Mouse (Mus musculus) liver, postnatal 0 days (tissue): ENCODE results near the gene Sdhd. TPM values are rescaled to one million over a fixed set of nuclear protein-coding genes. Genes with fewer than 3 reads are reported as not detected.
A peak's percentile ranks its signal among the peaks of the same experiment; 100 is the strongest.

ENCODE experiments used
- ATAC-seq: fragments of 200-750 bp; cut with Nextera tagmentation; 2 replicates; pipeline ENCODE4 v1.8.0; 2017; ENCODE audit warnings: mild to moderate bottlenecking, moderate library complexity
- DNase-seq: peaks from one replicate; pipeline ENCODE4 v3.0.0-alpha.2; 2016
- H3K27ac ChIP-seq: fragments of 300-500 bp; sonication (generic); 2 replicates; pipeline ENCODE4 v1.5.1; 2014; ENCODE audit warnings: antibody characterized with exemption, moderate library complexity, mild to moderate bottlenecking, low read depth
- H3K27me3 ChIP-seq: fragments of 300-500 bp; sonication (generic); 2 replicates; pipeline ENCODE4 v1.6.1; 2014; ENCODE audit warnings: low read length, control low read depth, mixed read lengths; ENCODE audit not compliant: insufficient read depth
- H3K36me3 ChIP-seq: fragments of 300-500 bp; sonication (generic); replicated peaks from 2 replicates; pipeline ENCODE4 v1.6.1; 2014; ENCODE audit warnings: mild to moderate bottlenecking, control low read depth, low read length, moderate library complexity, mixed read lengths; ENCODE audit not compliant: insufficient read depth
- H3K4me1 ChIP-seq: fragments of 300-500 bp; sonication (generic); 2 replicates; pipeline ENCODE4 v1.6.1; 2014; ENCODE audit warnings: antibody characterized with exemption, mild to moderate bottlenecking, control low read depth; ENCODE audit not compliant: insufficient read depth
- H3K4me2 ChIP-seq: fragments of 300-500 bp; sonication (generic); 2 replicates; pipeline ENCODE4 v1.6.1; 2014; ENCODE audit warnings: low read depth, mild to moderate bottlenecking, low read length, moderate library complexity, mixed read lengths
- H3K4me3 ChIP-seq: fragments of 300-500 bp; sonication (generic); 2 replicates; pipeline ENCODE4 v1.5.1; 2014; ENCODE audit warnings: low read depth, low read length
- H3K9ac ChIP-seq: fragments of 300-500 bp; sonication (generic); replicated peaks from 2 replicates; pipeline ENCODE4 v1.6.1; 2014; ENCODE audit warnings: mild to moderate bottlenecking, moderate library complexity
- H3K9me3 ChIP-seq: fragments of 300-500 bp; sonication (generic); 2 replicates; pipeline ENCODE4 v1.6.1; 2016; ENCODE audit warnings: mild to moderate bottlenecking, control low read depth, low read length, mixed read lengths
- CTCF ChIP-seq: sonication (generic); IDR thresholded peaks from 2 replicates; pipeline ENCODE4 v1.5.1; 2016; ENCODE audit warnings: antibody characterized with exemption, low read depth
- EP300 ChIP-seq: IDR thresholded peaks from 2 replicates; pipeline ENCODE4 v1.6.1; 2016; ENCODE audit warnings: antibody characterized with exemption, low read depth, mild to moderate bottlenecking
- WGBS: fragments of 180-500 bp; shearing (Covaris S2); extraction: QIAGEN DNeasy Blood & Tissue Kit; methylation state at CpG from one replicate; pipeline ENCODE4 v1.1.7; 2014; ENCODE audit not compliant: insufficient replicate concordance; 5-methylcytosine and 5-hydroxymethylcytosine counted together
- polyA plus RNA-seq: library from polyadenylated mRNA; unstranded; fragments of >200 nt; fragmentation: Nextera tagmentation; extraction: Ambion mirVana; gene quantifications from 2 replicates; pipeline ENCODE4 v1.2.1, GENCODE M21; 2015

Gene Sdhd
- polyA plus RNA-seq, 1 experiment from 2014 or later: 476 TPM

GRCm38 (mm10) chr9:50554241-50555093 lies 49.1 kb downstream of the Sdhd start, which contains the start of gene Il18:
Gene Il18, plus strand, starts transcription at chr9:50554827.
- Histone ChIP-seq H3K27me3 (no peaks in the 10 kb centered on the region), H3K4me2 (peak within 1 kb of the TSS; percentile 65), H3K36me3 (no peaks in the 10 kb centered on the region), H3K27ac (peak within 1 kb of the TSS; percentile 84), H3K9ac (peak within 1 kb of the TSS; percentile 50), H3K4me3 (peak within 1 kb of the TSS; percentile 37), H3K9me3 (no peaks in the 10 kb centered on the region), H3K4me1 (peaks cover 7% of the 10 kb centered on the region; the same call in 1 of the 2 replicates)
- ATAC-seq (peak; percentile 88), DNase-seq (peak; percentile 33)
- no peak for TF ChIP-seq CTCF
- no peak for TF ChIP-seq EP300
- 28% methylated on average over 12 of the region's 12 CpGs for WGBS

GRCm38 (mm10) chr9:50553547-50553946 lies 50.1 kb downstream of the Sdhd start:
- DNase-seq: no peak
- Histone ChIP-seq H3K9ac (no peak overlapping the region), H3K4me2 (no peak overlapping the region)

DNA sequence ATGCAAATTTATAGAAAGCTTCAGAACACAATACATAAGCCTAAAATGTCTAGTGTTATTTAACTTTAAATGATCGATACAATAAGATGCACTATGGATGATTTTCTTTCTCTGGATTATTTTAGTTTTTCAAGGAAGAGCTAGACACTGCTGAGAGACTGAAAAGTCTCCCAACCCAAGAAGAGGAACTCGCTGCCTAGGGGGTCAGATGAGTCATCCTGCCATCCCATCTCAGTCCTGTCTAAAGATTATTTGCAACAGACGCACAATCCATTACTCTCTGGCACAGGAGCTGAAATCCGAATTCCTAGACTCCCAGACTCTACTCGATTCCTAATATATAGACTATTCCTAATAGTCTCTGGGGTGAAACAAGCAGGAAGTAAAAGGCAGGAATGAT lies 51.4 kb downstream of the Sdhd start:
- H3K36me3 ChIP-seq: no peaks in the 10 kb centered on the region
- WGBS: 53% methylated on average over 5 of the region's 5 CpGs
- no peak overlapping the region for H3K27ac ChIP-seq
- no peak overlapping the region for H3K4me3 ChIP-seq
- H3K9me3 ChIP-seq: no peaks in the 10 kb centered on the region
- no peak for TF ChIP-seq EP300
- TF ChIP-seq CTCF: no peak
- DNase-seq: no peak
- no peak for ATAC-seq
- no peak overlapping the region for H3K9ac ChIP-seq
- no peak overlapping the region for H3K4me2 ChIP-seq
- H3K27me3 ChIP-seq: no peaks in the 10 kb centered on the region
- peaks cover 7% of the 10 kb centered on the region; the same call in 1 of the 2 replicates for H3K4me1 ChIP-seq

More at GRCm38 (mm10) chr9:50553547-50553946, 50.1 kb downstream of the Sdhd start:
- no peak overlapping the region for H3K4me3 ChIP-seq
- H3K27me3 ChIP-seq: no peaks in the 10 kb centered on the region
- no peak overlapping the region for H3K27ac ChIP-seq
- no peaks in the 10 kb centered on the region for H3K36me3 ChIP-seq
- ATAC-seq: no peak
- TF ChIP-seq CTCF (no peak), EP300 (no peak)
- 43% methylated on average over 2 of the region's 2 CpGs for WGBS
- peaks cover 7% of the 10 kb centered on the region; the same call in 1 of the 2 replicates for H3K4me1 ChIP-seq
- no peaks in the 10 kb centered on the region for H3K9me3 ChIP-seq

DNA sequence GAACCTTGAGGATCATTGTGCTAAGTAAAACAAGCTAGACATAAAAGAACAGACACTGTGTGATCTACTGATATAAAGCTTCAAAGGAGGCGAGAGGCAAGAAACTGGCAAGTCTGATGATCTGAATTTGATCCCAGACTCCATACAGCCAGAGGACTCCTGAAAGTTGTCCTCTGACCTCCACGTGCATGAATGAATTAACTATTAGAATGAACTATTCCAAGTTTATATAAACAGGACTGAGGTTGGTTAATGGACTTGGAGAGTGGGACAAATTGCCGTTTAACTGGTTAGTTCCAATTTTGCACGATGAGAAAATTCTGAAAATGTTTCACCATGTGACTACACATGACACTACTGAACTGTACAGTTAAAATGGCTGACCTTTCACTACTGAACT lies 54.7 kb downstream of the Sdhd start:
- H3K27ac ChIP-seq: no peak overlapping the region
- H3K4me1 ChIP-seq: peaks cover 4% of the 10 kb centered on the region; the same call in 1 of the 2 replicates
- H3K4me3 ChIP-seq: no peak overlapping the region
- no peak overlapping the region for H3K9ac ChIP-seq
- H3K36me3 ChIP-seq: no peaks in the 10 kb centered on the region
- 71% methylated on average over 4 of the region's 4 CpGs for WGBS
- TF ChIP-seq EP300: no peak
- no peak for TF ChIP-seq CTCF
- no peak for ATAC-seq
- H3K9me3 ChIP-seq: no peaks in the 10 kb centered on the region
- no peak for DNase-seq
- no peak overlapping the region for H3K4me2 ChIP-seq
- no peaks in the 10 kb centered on the region for H3K27me3 ChIP-seq

DNA sequence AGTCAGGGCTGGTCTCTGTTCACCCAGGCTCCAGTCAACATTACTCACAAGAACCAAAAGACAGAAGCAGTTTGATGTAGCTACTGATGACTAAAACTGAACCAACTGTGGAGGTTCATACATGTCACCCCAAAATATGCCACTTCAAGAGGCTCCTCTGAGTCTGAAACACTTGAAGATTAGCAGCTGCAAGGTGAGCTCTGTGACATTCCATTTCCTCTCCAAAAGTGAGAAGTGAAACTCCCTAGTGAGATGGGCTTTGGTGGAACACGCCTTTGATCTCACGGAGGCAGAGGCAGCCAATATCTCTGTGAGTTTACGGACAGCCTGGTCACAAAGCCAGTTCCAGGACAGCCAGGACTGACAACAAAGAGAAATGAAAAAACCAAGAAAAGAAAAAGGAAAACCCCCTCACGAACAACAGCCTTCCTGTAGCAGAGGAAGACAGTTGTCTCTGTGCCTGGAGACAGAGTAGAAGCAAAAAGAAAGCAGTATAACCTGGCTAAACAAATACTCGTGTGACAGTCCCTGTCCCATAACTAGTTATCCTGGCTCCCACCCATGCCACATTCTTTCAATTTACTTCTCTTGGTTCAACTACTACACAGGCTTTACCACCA lies 55.6 kb downstream of the Sdhd start:
- no peaks in the 10 kb centered on the region for H3K36me3 ChIP-seq
- 26% methylated on average over 5 of the region's 5 CpGs for WGBS

More for the DNA sequence above, 55.6 kb downstream of the Sdhd start:
- no peak overlapping the region; the same call in 1 of the 2 replicates for H3K4me2 ChIP-seq
- no peak for ATAC-seq
- H3K9ac ChIP-seq: no peak overlapping the region
- TF ChIP-seq CTCF (no peak), EP300 (no peak)
- no peak for DNase-seq
- no peaks in the 10 kb centered on the region for H3K4me1 ChIP-seq
- H3K27ac ChIP-seq: no peak overlapping the region
- H3K9me3 ChIP-seq: no peaks in the 10 kb centered on the region
- H3K27me3 ChIP-seq: no peaks in the 10 kb centered on the region
- no peak overlapping the region for H3K4me3 ChIP-seq

Other genes with a start within 250 kb of the Sdhd start
- gene Plet1, start 109.3 kb downstream of the Sdhd start, polyA plus RNA-seq: 0.71 and 1.0 TPM in 2 replicates
- gene Pts, start 75.1 kb downstream of the Sdhd start, polyA plus RNA-seq: 44.6 and 48.9 TPM in 2 replicates
- 19.1 and 19.8 TPM in 2 replicates for gene Il18, start 49.0 kb downstream of the Sdhd start, polyA plus RNA-seq
- 1.1 and 1.6 TPM in 2 replicates for gene Bco2, start 48.6 kb downstream of the Sdhd start, polyA plus RNA-seq
- gene Tex12, start 42.5 kb downstream of the Sdhd start, polyA plus RNA-seq: not detected in 2 replicates
- gene Timm8b, start 98 bp upstream of the Sdhd start, polyA plus RNA-seq: 198 and 212 TPM in 2 replicates
- 0.51 and 0.73 TPM in 2 replicates for gene Pih1d2, start 13.5 kb upstream of the Sdhd start, polyA plus RNA-seq
- gene Nkapd1, start 13.7 kb upstream of the Sdhd start, polyA plus RNA-seq: 8.3 and 9.2 TPM in 2 replicates
- 25.5 and 26.1 TPM in 2 replicates for gene Dlat, start 56.0 kb upstream of the Sdhd start, polyA plus RNA-seq
- gene Dixdc1, start 135.7 kb upstream of the Sdhd start, polyA plus RNA-seq: 3.6 and 3.7 TPM in 2 replicates
- gene 2310030G06Rik, start 142.7 kb upstream of the Sdhd start, polyA plus RNA-seq: 11.6 and 13.9 TPM in 2 replicates
- 9.1 and 14.2 TPM in 2 replicates for gene Cryab, start 147.5 kb upstream of the Sdhd start, polyA plus RNA-seq
- 0.86 and 1.2 TPM in 2 replicates for gene Hspb2, start 148.5 kb upstream of the Sdhd start, polyA plus RNA-seq
- gene Fdxacb1, start 164.4 kb upstream of the Sdhd start, polyA plus RNA-seq: 4.9 and 6.6 TPM in 2 replicates
- gene Alg9, start 171.2 kb upstream of the Sdhd start, polyA plus RNA-seq: 7.5 and 8.6 TPM in 2 replicates
- gene 1110032A03Rik, start 171.7 kb upstream of the Sdhd start, polyA plus RNA-seq: 34.6 and 36.2 TPM in 2 replicates
- gene Ppp2r1b, start 241.5 kb upstream of the Sdhd start, polyA plus RNA-seq: 18.8 and 29.0 TPM in 2 replicates